In genomic region chr4:132311801-132312200, GRCm38 (mm10) we compare ENCODE assay signal across 24 mouse cellular contexts. TPM values are rescaled to one million over a fixed set of nuclear protein-coding genes. Genes with fewer than 3 reads are reported as not detected.
DNase-seq lines count a peak whose midpoint lies in the region; ATAC-seq and TF ChIP-seq lines count a peak whose summit lies in the region.
"Had no signal": no experiment of that assay in that cellular context is flagged by ENCODE, and none has a peak within 500 bp of the region (broad histone marks: within the 10 kb centered on the region; RNA-seq: fewer than 3 reads in every experiment).

No protein-coding gene starts in this region.

- DNase-seq in embryo, embryonic 10 days (ENCODE audit: low spot score) = peak; percentile 42
- no peak for DNase-seq in embryo, embryonic 10.5 days (ENCODE audit: low spot score)
- no peak for DNase-seq in liver, postnatal 0 days
- DNase-seq in ZHBTc4 (ENCODE audit: low read depth, low spot score) = peak; percentile 77
- DNase-seq in cerebellum, postnatal 36 days = no peak
- no peak for DNase-seq in heart, adult 8-10 months (ENCODE audit: low spot score)
- no peak for DNase-seq in cerebellum, postnatal 10 days
- DNase-seq: adrenal gland, postnatal 25 days; cerebellum, adult 8-10 months; gastrocnemius, adult 2 months; kidney, postnatal 4 days; right cerebral cortex, adult 18-20 months; thymus, postnatal 25 days had no signal

- H3K4me3 ChIP-seq in liver, embryonic 12.5 days = no peak overlapping the region
- no peak overlapping the region for H3K4me3 ChIP-seq in liver, postnatal 0 days (ENCODE audit: low read depth, low read length)
- H3K4me3 ChIP-seq: embryonic facial prominence, embryonic 13.5 days; forebrain, embryonic 13.5 days; gastrocnemius, adult 2 months; midbrain, embryonic 10.5 days; neural tube, embryonic 15.5 days; stomach, embryonic 15.5 days had no signal

- H3K4me1 ChIP-seq in liver, embryonic 12.5 days = peaks cover 21% of the 10 kb centered on the region
- peaks cover 9% of the 10 kb centered on the region for H3K4me1 ChIP-seq in liver, postnatal 0 days (ENCODE audit: insufficient read depth)

- H3K9ac ChIP-seq in liver, embryonic 12.5 days = no peak overlapping the region
- no peak overlapping the region for H3K9ac ChIP-seq in liver, postnatal 0 days (replicated peaks)
- H3K9ac ChIP-seq: embryonic facial prominence, embryonic 13.5 days; forebrain, embryonic 13.5 days; neural tube, embryonic 15.5 days; stomach, embryonic 15.5 days had no signal

- H3K27me3 ChIP-seq in liver, embryonic 12.5 days (replicated peaks) = no peaks in the 10 kb centered on the region
- no peaks in the 10 kb centered on the region for H3K27me3 ChIP-seq in liver, postnatal 0 days (ENCODE audit: insufficient read depth, low read length)
- H3K27me3 ChIP-seq: embryonic facial prominence, embryonic 13.5 days; forebrain, embryonic 13.5 days; neural tube, embryonic 15.5 days; stomach, embryonic 15.5 days had no signal

- H3K4me2 ChIP-seq in liver, embryonic 12.5 days = no peak overlapping the region
- no peak overlapping the region for H3K4me2 ChIP-seq in liver, postnatal 0 days (ENCODE audit: low read depth, low read length)
- H3K4me2 ChIP-seq: embryonic facial prominence, embryonic 13.5 days; forebrain, embryonic 13.5 days; neural tube, embryonic 15.5 days; stomach, embryonic 15.5 days had no signal

- peak overlapping the region; percentile 47; the same call in 1 of the 2 replicates for H3K27ac ChIP-seq in liver, embryonic 12.5 days
- no peak overlapping the region for H3K27ac ChIP-seq in liver, postnatal 0 days (ENCODE audit: low read depth)
- H3K27ac ChIP-seq: embryonic facial prominence, embryonic 13.5 days; forebrain, embryonic 13.5 days; gastrocnemius, adult 2 months; hindbrain, postnatal 0 days; macrophage; midbrain, embryonic 10.5 days; neural tube, embryonic 15.5 days; stomach, embryonic 15.5 days had no signal

- ATAC-seq in liver, embryonic 12.5 days = 0 out of 2 replicates have a peak, but pooled peaks have one; percentile 20
- ATAC-seq in liver, postnatal 0 days = no peak
- ATAC-seq: CD4-positive, CD25-positive, alpha-beta regulatory T cell, adult 4 months; forebrain, embryonic 13.5 days; hindbrain, postnatal 0 days; intestine, embryonic 16.5 days had no signal

- no peak for TF ChIP-seq CTCF in liver, postnatal 0 days (IDR thresholded peaks at IDR 0.05; ENCODE audit: low read depth)

- H3K36me3 ChIP-seq in liver, embryonic 12.5 days = peaks cover 69% of the 10 kb centered on the region
- peaks cover 35% of the 10 kb centered on the region for H3K36me3 ChIP-seq in liver, postnatal 0 days (replicated peaks; ENCODE audit: insufficient read depth, low read length)

- TF ChIP-seq EP300 in liver, postnatal 0 days (IDR thresholded peaks at IDR 0.05; ENCODE audit: low read depth) = no peak

- WGBS in liver, embryonic 12.5 days (ENCODE audit: insufficient replicate concordance) = 24% methylated on average over 3 of the region's 3 CpGs
- WGBS in liver, postnatal 0 days (ENCODE audit: insufficient replicate concordance) = 62% methylated on average over 3 of the region's 3 CpGs

- no peaks in the 10 kb centered on the region for H3K9me3 ChIP-seq in liver, embryonic 12.5 days (replicated peaks)
- no peaks in the 10 kb centered on the region for H3K9me3 ChIP-seq in liver, postnatal 0 days (ENCODE audit: low read length)
- H3K9me3 ChIP-seq: embryonic facial prominence, embryonic 13.5 days; forebrain, embryonic 13.5 days; midbrain, embryonic 10.5 days; neural tube, embryonic 15.5 days; stomach, embryonic 15.5 days had no signal

RNA-seq across cellular contexts. Expression of gene Rab42, which starts 8.6 kb away (rescaled TPM):
- 0.61 and 1.0 TPM in 2 replicates for polyA plus RNA-seq in liver, embryonic 12.5 days (2016; fragmentation: Nextera tagmentation; extraction: Ambion mirVana)
- 0.30 and 0.73 TPM in 2 replicates for polyA plus RNA-seq in liver, postnatal 0 days (2015; fragmentation: Nextera tagmentation; extraction: Ambion mirVana)
- 1 to 10 TPM in 2 of 4 experiments, under 1 TPM in 1, not detected in 1; 0.59 to 2.6 (median 1.7) TPM for total RNA-seq in heart, adult 8-10 months (2022)
- total RNA-seq: common myeloid progenitor, adult 5-6 weeks had no signal

RNA-seq across cellular contexts. Expression of gene Trnau1ap, which starts 17.5 kb away (rescaled TPM):
- polyA plus RNA-seq in liver, embryonic 12.5 days (2016; fragmentation: Nextera tagmentation; extraction: Ambion mirVana) = 48.2 and 50.8 TPM in 2 replicates
- polyA plus RNA-seq in liver, postnatal 0 days (2015; fragmentation: Nextera tagmentation; extraction: Ambion mirVana) = 30.4 and 33.8 TPM in 2 replicates
- 10 to 100 TPM; 21.2 to 29.1 (median 23.6) TPM for total RNA-seq in heart, adult 8-10 months (2022)

RNA-seq across cellular contexts. Expression of gene Taf12, which starts 37.6 kb away (rescaled TPM):
- 61.7 and 61.8 TPM in 2 replicates for polyA plus RNA-seq in liver, embryonic 12.5 days (2016; fragmentation: Nextera tagmentation; extraction: Ambion mirVana)
- polyA plus RNA-seq in liver, postnatal 0 days (2015; fragmentation: Nextera tagmentation; extraction: Ambion mirVana) = 27.8 and 28.2 TPM in 2 replicates
- total RNA-seq in heart, adult 8-10 months (2022) = 10 to 100 TPM; 29.4 to 35.8 (median 33.0) TPM

RNA-seq across cellular contexts. Expression of gene Rcc1, which starts 41.6 kb away (rescaled TPM):
- polyA plus RNA-seq in liver, embryonic 12.5 days (2016; fragmentation: Nextera tagmentation; extraction: Ambion mirVana) = 91.9 and 102 TPM in 2 replicates
- polyA plus RNA-seq in liver, postnatal 0 days (2015; fragmentation: Nextera tagmentation; extraction: Ambion mirVana) = 21.3 and 25.6 TPM in 2 replicates
- total RNA-seq in heart, adult 8-10 months (2022) = 1 to 10 TPM; 5.9 to 7.8 (median 7.4) TPM

RNA-seq across cellular contexts. Expression of gene Gmeb1, which starts 50.4 kb away (rescaled TPM):
- polyA plus RNA-seq in liver, embryonic 12.5 days (2016; fragmentation: Nextera tagmentation; extraction: Ambion mirVana) = 19.1 and 19.5 TPM in 2 replicates
- polyA plus RNA-seq in liver, postnatal 0 days (2015; fragmentation: Nextera tagmentation; extraction: Ambion mirVana) = 6.9 and 8.9 TPM in 2 replicates
- total RNA-seq in heart, adult 8-10 months (2022) = 10 to 100 TPM in 1 of 4 experiments, 1 to 10 TPM in 3; 8.6 to 11.5 (median 9.1) TPM

Comparison
In these comparisons a context has a peak if more than half of its experiments do, and no peak if none do; other contexts are left out.
1. DNase-seq: peak in embryo, embryonic 10 days (single experiment) and ZHBTc4 (single experiment); none in embryo, embryonic 10.5 days (single experiment), liver, postnatal 0 days (single experiment), cerebellum, postnatal 36 days (0 of 2), heart, adult 8-10 months (single experiment) and cerebellum, postnatal 10 days (0 of 2).